Mouse (Mus musculus) right cerebral cortex, adult 18-20 months (tissue): ENCODE results near the gene Nfib.
"Not testable (repeated sequence)": the region's sequence is repeated elsewhere in the genome, so short reads cannot be mapped to it uniquely, and the experiment has no call there.

Experiments used
- DNase-seq: peaks from one replicate; pipeline ENCODE4 v3.0.0; 2022; ENCODE audit warnings: mixed read lengths

Nfib gene

DNA sequence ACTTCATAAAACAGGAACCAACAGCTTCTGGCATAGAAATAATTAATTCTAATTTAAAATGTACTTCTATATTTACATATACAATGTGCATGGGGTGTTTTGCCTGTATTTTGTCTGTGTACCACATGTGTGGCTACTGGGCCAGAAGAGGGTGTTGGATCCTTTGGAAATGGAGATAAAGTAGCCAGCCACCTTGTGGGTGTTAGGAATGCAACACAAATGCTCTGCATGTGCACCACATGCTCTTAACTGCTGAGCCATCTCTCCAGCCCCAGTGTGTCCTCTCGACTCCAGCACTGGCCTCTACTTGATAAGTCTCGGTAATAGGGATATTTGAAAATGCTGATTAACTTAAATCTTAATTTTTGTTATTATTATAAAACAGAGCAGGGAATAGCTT lies 418.6 kb downstream of the Nfib start:
- no peak for DNase-seq

DNA sequence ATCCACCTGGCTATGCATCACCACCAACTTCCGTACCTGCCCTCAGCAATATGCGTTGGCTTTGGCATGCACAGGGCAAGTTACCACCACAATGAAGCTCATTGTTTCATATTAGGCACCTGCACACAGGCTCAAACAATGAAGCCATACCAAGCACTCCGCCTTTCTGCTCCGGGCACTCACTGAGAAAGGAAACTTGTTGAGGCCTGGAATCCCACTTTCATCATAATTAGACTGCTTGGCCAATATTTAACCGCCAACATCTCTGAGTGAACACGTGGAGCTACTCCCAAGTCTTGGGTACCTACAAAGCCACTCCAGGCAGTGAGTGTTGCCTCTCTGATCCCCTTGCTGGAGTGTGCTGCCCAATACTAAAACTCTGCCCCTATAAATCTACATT lies 422.0 kb downstream of the Nfib start:
- no peak for DNase-seq

- no peak for DNase-seq
Observed at GRCm38 (mm10) chr4:82275996-82276395, 429.6 kb downstream of the Nfib start.

DNA sequence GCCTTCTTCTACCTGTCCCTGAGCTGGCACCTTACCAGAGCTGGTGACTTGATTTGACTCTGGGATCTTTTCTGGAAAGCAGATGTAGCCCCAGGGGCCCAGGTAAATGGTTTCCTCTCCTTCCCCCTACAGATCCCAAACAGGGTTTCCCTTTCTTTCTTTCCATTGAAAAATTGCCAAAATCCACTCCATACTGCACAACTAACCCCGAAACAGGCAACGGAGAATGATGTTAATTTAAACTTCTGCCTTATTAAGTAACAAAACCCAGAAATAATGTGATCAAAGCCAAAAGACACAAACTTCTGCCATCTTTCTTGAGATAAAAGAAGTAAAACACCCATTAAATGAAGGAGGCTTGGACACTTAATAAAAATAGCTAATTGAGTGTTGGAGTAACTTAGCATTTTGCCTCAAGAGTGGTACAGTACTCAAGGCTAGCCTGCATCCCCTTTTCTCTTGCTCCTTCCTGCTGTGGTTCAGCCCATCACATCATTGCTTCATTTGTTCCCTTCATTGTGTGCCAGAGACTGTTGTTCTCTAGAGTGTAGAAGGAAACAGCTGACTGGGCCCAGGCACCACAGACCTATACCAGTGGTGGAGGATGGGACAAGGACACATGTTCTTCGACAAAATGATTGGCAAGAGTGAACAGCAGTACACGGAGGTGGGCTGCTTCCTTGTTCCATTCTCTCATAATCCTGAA lies 432.3 kb downstream of the Nfib start:
- no peak for DNase-seq

DNA sequence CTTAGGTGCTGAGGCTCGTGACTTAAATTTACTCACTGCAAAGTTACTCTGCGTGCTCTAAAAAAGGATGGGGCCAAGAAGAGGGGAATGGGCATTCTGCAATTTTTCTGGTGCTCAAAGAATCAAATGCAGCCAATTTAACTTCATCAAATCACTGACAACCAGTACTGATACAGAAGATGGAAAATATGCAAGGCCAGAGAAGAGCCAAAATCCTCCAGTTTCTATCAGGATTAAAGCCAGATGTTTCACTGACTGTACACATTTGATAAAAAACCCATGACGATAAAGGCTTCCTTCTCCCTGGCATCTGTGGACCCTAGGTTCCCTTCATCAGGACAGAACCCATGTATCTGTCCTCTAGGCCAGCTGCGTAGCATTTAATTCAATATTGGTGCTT lies 433.5 kb downstream of the Nfib start:
- DNase-seq: no peak

- DNase-seq: no peak
Observed at GRCm38 (mm10) chr4:82271547-82271946, 434.0 kb downstream of the Nfib start.

- no peak for DNase-seq
Observed at GRCm38 (mm10) chr4:82267832-82268778, 437.4 kb downstream of the Nfib start.

DNA sequence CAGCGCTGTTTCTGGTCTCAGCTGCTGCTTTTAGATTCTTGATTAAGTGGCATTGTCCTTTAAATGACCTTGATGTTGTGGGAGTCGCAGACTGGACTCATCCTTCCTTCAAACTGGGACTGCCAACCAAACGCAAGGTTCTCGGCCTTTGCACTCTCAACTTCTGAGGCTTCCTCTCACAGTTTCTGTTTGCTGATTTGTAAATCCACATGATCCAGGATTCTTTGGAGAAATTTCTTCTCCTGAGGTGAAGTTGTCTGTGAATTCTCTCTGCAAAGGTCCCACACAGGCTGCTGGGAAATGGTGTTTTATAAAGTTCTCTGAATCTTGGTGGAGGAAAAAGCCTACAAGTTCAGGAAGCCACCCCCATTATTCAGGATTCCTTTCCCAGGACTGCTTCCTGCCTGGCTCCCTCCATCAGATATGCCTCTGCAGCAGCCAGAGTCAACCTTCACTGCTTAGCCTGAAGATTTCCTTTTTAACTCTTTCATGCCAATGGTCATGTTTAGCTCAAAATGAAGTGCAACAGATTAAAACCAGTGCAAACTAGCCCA lies 439.4 kb downstream of the Nfib start:
- DNase-seq: no peak

DNA sequence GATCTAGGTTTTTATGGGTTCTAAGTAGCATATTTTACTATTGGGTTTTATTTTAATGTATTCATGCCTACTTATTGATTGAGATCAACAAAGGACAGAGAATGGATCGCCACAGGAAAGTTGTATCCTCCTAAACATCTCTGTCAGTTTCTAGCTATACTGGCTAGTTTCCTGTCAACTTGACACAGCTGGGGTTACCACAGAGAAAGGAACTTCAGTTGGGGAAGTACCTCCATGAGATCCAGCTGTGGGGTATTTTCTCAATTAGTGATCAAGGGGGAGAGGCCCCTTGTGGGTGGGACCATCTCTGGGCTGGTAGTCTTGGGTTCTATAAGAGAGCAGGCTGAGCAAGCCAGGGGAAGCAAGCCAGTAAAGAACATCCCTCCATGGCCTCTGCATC lies 447.0 kb downstream of the Nfib start:
- not testable (repeated sequence) for DNase-seq

DNA sequence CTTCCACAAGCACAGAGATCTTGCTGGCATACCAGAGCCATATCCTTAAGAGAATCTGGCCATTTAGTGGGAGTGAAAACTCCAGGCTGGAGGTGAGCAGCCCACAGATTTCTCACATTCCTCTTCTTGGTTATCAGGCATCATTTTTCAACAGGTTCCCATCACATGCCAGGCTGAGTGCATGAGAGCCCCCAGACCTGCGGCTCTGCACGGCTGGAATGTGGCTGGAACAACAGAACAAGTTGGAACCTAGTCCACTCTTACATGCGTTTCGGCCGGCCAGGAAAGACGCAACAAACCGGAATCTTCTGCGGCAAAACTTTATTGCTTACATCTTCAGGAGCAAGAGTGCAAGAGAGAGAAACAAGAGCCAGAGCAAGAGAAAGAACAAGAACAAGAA lies 453.5 kb downstream of the Nfib start:
- no peak for DNase-seq

DNA sequence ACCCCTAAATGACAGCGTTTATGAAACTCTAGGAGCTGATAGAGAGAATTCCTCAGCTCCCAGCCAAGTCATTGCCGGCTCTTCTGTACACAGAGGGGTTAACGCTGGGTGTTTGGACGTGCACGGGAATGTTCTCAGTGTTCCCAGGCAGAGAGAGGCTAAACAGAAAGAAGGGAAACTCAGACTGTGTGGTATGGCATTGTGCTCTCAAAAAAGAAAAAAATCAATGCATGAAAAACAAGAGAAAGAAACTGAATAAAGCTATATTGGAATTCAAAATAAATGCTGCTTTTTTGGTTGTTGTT lies 455.2 kb downstream of the Nfib start:
- DNase-seq: no peak

DNA sequence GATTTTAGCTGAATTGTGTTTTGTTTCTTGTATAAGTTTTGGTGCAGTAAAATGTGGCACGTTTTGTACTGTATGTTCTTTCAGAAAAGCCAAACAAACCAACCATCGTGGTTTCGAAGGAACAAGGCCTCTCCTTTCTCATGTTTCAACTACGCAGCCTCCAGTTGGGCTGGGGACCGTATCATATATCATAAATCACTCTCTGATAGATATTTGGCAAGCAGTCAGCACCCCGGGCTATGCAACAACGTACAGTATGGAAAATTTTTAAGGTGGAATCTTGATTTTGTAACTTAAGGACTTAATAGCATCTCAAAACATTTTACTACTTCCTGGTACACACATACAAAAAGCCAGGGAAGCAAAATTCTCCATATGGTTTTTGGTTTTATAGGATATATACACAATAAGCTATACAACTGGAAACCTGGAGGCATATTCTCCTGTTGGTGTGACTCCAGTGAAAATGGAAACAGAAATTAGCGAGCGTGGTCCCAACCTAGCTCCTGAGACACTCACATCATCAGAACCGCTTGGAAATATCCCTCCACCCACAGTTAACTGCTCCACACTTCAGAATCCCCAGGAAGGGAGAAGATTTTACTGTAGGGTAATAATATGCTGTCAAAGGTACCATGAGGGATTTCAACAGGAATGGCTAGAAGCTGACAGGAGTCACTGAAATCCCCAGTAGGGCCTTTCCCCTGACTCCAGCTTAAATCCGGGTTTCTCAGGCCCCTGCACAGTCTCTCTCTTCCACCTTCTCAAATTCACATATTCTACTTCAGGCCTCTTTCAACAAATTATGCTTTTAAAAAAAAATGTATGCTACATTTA lies 455.8 kb downstream of the Nfib start:
- DNase-seq: no peak

GRCm38 (mm10) chr4:82248961-82249360 lies 456.6 kb downstream of the Nfib start:
- no peak for DNase-seq

GRCm38 (mm10) chr4:82248031-82248430 lies 457.5 kb downstream of the Nfib start:
- no peak for DNase-seq

DNA sequence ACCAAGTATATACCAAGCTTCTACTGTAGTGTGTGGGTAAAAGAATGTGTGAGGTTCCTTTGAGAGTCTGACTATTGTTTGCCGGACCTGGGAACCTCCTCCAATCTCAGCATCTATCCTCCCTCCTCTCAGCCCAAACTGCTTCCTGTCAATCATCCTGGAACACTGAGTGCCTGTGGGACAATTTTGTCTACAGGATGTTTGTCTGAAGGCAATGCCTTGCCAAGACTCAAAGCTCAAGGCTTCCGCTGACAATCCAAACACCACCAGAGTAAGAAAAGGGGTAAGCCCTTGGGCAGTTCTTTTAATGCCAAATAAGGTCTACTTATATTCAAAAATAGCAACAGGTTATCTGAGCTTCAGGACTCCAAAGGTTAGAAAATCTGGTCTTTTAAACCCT lies 459.3 kb downstream of the Nfib start:
- DNase-seq: no peak
